Mouse (Mus musculus) MEL (cell line): Measurements from ENCODE around the gene Sec24c. TPM values are rescaled to one million over a fixed set of nuclear protein-coding genes. Genes with fewer than 3 reads are reported as not detected.

Experiments used
- DNase-seq: peaks from one replicate; pipeline ENCODE4 v3.0.0; 2011; ENCODE audit warnings: low read depth, low spot score
- H3K27ac ChIP-seq: 2 replicates; pipeline ENCODE4 v1.5.1; 2012; ENCODE audit warnings: low read depth, mild to moderate bottlenecking, control low read depth, low read length, moderate library complexity; ENCODE audit not compliant: control insufficient read depth
- H3K27me3 ChIP-seq, 2 experiments: fragments of 150-350 bp in 1 of 2; sonication (generic) in 1 of 2; 2 replicates each; pipeline ENCODE4 v1.6.1; 2012; ENCODE audit warnings: low read length in 2 of 2, mild to moderate bottlenecking in 2 of 2, improper control_type of control experiment in 1 of 2, moderate library complexity in 1 of 2; ENCODE audit not compliant: insufficient read depth in 2 of 2, control insufficient read depth in 1 of 2
- H3K36me3 ChIP-seq, 2 experiments: 2 replicates each; pipeline ENCODE4 v1.6.1; 2012 to 2014; ENCODE audit warnings: low read length in 2 of 2, improper control_type of control experiment in 1 of 2, inconsistent platforms in 1 of 2, mild to moderate bottlenecking in 1 of 2; ENCODE audit not compliant: insufficient read depth in 2 of 2, control insufficient read depth in 1 of 2
- H3K4me1 ChIP-seq, 2 experiments: fragments of 150-350 bp in 1 of 2; sonication (generic) in 1 of 2; 2 replicates each; pipeline ENCODE4 v1.6.1; 2012; ENCODE audit warnings: low read length in 2 of 2, improper control_type of control experiment in 1 of 2, mild to moderate bottlenecking in 1 of 2; ENCODE audit not compliant: insufficient read depth in 2 of 2, control insufficient read depth in 1 of 2
- H3K4me3 ChIP-seq, 2 experiments: fragments of 150-350 bp in 1 of 2; sonication (generic) in 1 of 2; 2 replicates each; pipeline ENCODE4 v1.5.1; 2012; ENCODE audit warnings: low read depth in 2 of 2, low read length in 2 of 2, mild to moderate bottlenecking in 2 of 2, moderate library complexity in 2 of 2, control low read depth in 1 of 2, improper control_type of control experiment in 1 of 2; ENCODE audit not compliant: control insufficient read depth in 1 of 2, insufficient read depth in 1 of 2
- H3K79me2 ChIP-seq: 2 replicates; pipeline ENCODE4 v1.6.1; 2012; ENCODE audit warnings: mild to moderate bottlenecking, low read length, moderate library complexity; ENCODE audit not compliant: control insufficient read depth, poor library complexity, insufficient read depth
- H3K9ac ChIP-seq: 2 replicates; pipeline ENCODE4 v1.6.1; 2012; ENCODE audit warnings: low read depth, mild to moderate bottlenecking, control low read depth, low read length, moderate library complexity; ENCODE audit not compliant: control insufficient read depth, poor library complexity, severe bottlenecking
- H3K9me3 ChIP-seq: fragments of 150-350 bp; sonication (generic); replicated peaks from 2 replicates; pipeline ENCODE4 v1.6.1; 2012; ENCODE audit warnings: mild to moderate bottlenecking, low read length, improper control_type of control experiment, moderate library complexity; ENCODE audit not compliant: insufficient read depth
- CHD2 ChIP-seq: IDR thresholded peaks from 2 replicates; pipeline ENCODE4 v1.6.1; 2011; ENCODE audit warnings: low read length, improper control_type of control experiment
- CTCF ChIP-seq, 3 experiments: IDR thresholded peaks in 2 of 3; conservative IDR thresholded peaks in 1 of 3; 2 replicates each; pipeline ENCODE4 v1.5.1; 2011 to 2012; ENCODE audit warnings: low read length in 3 of 3, low read depth in 2 of 3, mild to moderate bottlenecking in 2 of 3, improper control_type of control experiment in 1 of 3, inconsistent platforms in 1 of 3, mixed read lengths in 1 of 3, moderate library complexity in 1 of 3; ENCODE audit not compliant: control insufficient read depth in 1 of 3, insufficient read depth in 1 of 3, poor library complexity in 1 of 3, severe bottlenecking in 1 of 3
- E2F4 ChIP-seq: IDR thresholded peaks from 2 replicates; pipeline ENCODE4 v1.6.1; 2011; ENCODE audit warnings: low read depth, low read length, improper control_type of control experiment, borderline replicate concordance
- ELF1 ChIP-seq: IDR thresholded peaks from 2 replicates; pipeline ENCODE4 v1.6.1; 2014; ENCODE audit warnings: low read depth, mild to moderate bottlenecking, inconsistent platforms, low read length, improper control_type of control experiment, moderate library complexity
- EP300 ChIP-seq, 2 experiments: IDR thresholded peaks; 2 replicates each; pipeline ENCODE4 v1.6.1; 2011; ENCODE audit warnings: improper control_type of control experiment in 2 of 2, low read length in 2 of 2, low read depth in 1 of 2, mild to moderate bottlenecking in 1 of 2
- KAT2A ChIP-seq: conservative IDR thresholded peaks from 2 replicates; pipeline ENCODE4 v1.6.1; 2012; ENCODE audit warnings: low read depth, low read length, improper control_type of control experiment, inconsistent platforms
- MAZ ChIP-seq: IDR thresholded peaks from 2 replicates; pipeline ENCODE4 v1.6.1; 2012; ENCODE audit warnings: low read depth, mild to moderate bottlenecking, inconsistent platforms, low read length, improper control_type of control experiment
- MYB ChIP-seq: IDR thresholded peaks from 2 replicates; pipeline ENCODE4 v1.6.1; 2011; ENCODE audit warnings: mild to moderate bottlenecking, low read depth, low read length, improper control_type of control experiment
- NELFE ChIP-seq: IDR thresholded peaks from 2 replicates; pipeline ENCODE4 v1.6.1; 2011; ENCODE audit warnings: low read depth, low read length, improper control_type of control experiment
- POLR2A ChIP-seq, 2 experiments: IDR thresholded peaks; 2 replicates each; pipeline ENCODE4 v1.6.1; 2011 to 2012; ENCODE audit warnings: low read length in 2 of 2, mild to moderate bottlenecking in 2 of 2, control low read depth in 1 of 2, improper control_type of control experiment in 1 of 2, low read depth in 1 of 2, moderate library complexity in 1 of 2; ENCODE audit not compliant: control insufficient read depth in 1 of 2, insufficient read depth in 1 of 2, poor library complexity in 1 of 2
- POLR2AphosphoS5 ChIP-seq: IDR thresholded peaks from 2 replicates; pipeline ENCODE4 v1.6.1; 2012; ENCODE audit warnings: low read depth, borderline replicate concordance, mild to moderate bottlenecking, inconsistent platforms, low read length, moderate library complexity, mixed read lengths
- RAD21 ChIP-seq: IDR thresholded peaks from 2 replicates; pipeline ENCODE4 v1.6.1; 2011; ENCODE audit warnings: mild to moderate bottlenecking, low read depth, low read length, improper control_type of control experiment
- TAL1 ChIP-seq: IDR thresholded peaks from 2 replicates; pipeline ENCODE4 v1.6.1; 2012; ENCODE audit warnings: mild to moderate bottlenecking, inconsistent platforms, low read length, moderate library complexity, mixed read lengths
- UBTF ChIP-seq: IDR thresholded peaks from 2 replicates; pipeline ENCODE4 v1.6.1; 2012; ENCODE audit warnings: low read depth, mild to moderate bottlenecking, inconsistent platforms, low read length, improper control_type of control experiment, moderate library complexity, borderline replicate concordance; ENCODE audit not compliant: insufficient read depth
- USF1 ChIP-seq: IDR thresholded peaks from 2 replicates; pipeline ENCODE4 v1.6.1; 2014; ENCODE audit warnings: low read depth, mild to moderate bottlenecking, inconsistent platforms, low read length, improper control_type of control experiment, moderate library complexity
- USF2 ChIP-seq, 2 experiments: IDR thresholded peaks; 2 replicates each; pipeline ENCODE4 v1.6.1; 2011 to 2012; ENCODE audit warnings: improper control_type of control experiment in 2 of 2, low read length in 2 of 2, borderline replicate concordance in 1 of 2, inconsistent platforms in 1 of 2, low read depth in 1 of 2, mild to moderate bottlenecking in 1 of 2; ENCODE audit not compliant: insufficient read depth in 1 of 2
- ZMIZ1 ChIP-seq: IDR thresholded peaks from 2 replicates; pipeline ENCODE4 v1.6.1; 2012; ENCODE audit warnings: low read depth, mild to moderate bottlenecking, inconsistent platforms, low read length, improper control_type of control experiment, moderate library complexity
- ZNF384 ChIP-seq: IDR thresholded peaks from 2 replicates; pipeline ENCODE4 v1.6.1; 2012; ENCODE audit warnings: low read depth, mild to moderate bottlenecking, inconsistent platforms, low read length, improper control_type of control experiment
- polyA plus RNA-seq, 2 experiments: library from polyadenylated mRNA; stranded (reverse) in 1 of 2; unstranded in 1 of 2; fragments of >175 nt in 1 of 2; fragments of >200 nt in 1 of 2; gene quantifications; 2 replicates each; pipeline versions ENCODE4 v1.2.1 to v1.2.4; 2012; ENCODE audit warnings: low replicate concordance in 2 of 2, low read depth in 1 of 2; ENCODE audit not compliant: insufficient read length in 2 of 2, insufficient read depth in 1 of 2, missing spikeins in 1 of 2
- total RNA-seq: library from RNA; depleted of rRNA; stranded (reverse); fragments of 300-350 nt; gene quantifications from 2 replicates; pipeline ENCODE4 v1.2.3, GENCODE M21; 2012

The Sec24c gene
- total and polyA plus RNA-seq, 3 experiments, result 83.9 to 263 (median 121) TPM

DNA sequence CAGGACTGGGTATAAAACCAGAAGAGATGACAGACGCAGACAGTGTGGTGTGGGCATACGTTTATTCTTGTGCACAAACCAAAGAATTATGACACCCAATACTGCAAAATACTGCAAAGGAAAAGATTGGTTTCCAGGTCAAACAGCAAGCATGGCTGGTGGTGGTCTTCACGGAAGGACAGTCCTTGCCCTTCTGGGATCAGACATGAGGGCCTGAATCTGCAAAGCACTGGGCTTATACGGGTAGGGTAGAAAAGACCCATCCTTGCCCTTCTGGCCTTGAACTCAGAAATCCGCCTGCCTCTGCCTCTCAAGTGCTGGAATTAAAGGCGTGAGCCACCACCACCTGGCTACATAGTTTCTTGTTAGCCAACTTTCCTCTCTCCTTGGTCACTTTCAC, 15.2 kb upstream of the Sec24c start:
- Histone ChIP-seq H3K4me3 (no peak overlapping the region), H3K36me3 (peaks cover 0 to 3% of the 10 kb centered on the region in 2 experiments; a peak in 1 of 4 replicates), H3K9ac (no peak overlapping the region), H3K27ac (no peak overlapping the region), H3K79me2 (no peaks in the 10 kb centered on the region), H3K4me1 (peaks cover 0 to 15% of the 10 kb centered on the region in 2 experiments; a peak in 2 of 4 replicates), H3K27me3 (peaks cover 0 to 8% of the 10 kb centered on the region in 2 experiments; a peak in 1 of 4 replicates), H3K9me3 (no peaks in the 10 kb centered on the region)
- TF ChIP-seq POLR2A (IDR thresholded peaks at IDR 0.05; ENCODE audit: control insufficient read depth in 1 of 2, insufficient read depth in 1 of 2, low read depth in 1 of 2, low read length in 2 of 2, poor library complexity in 1 of 2) (no peak), TAL1 (no peak), UBTF (no peak), POLR2AphosphoS5 (no peak), E2F4 (no peak), ZNF384 (no peak)
- DNase-seq, result no peak

DNA sequence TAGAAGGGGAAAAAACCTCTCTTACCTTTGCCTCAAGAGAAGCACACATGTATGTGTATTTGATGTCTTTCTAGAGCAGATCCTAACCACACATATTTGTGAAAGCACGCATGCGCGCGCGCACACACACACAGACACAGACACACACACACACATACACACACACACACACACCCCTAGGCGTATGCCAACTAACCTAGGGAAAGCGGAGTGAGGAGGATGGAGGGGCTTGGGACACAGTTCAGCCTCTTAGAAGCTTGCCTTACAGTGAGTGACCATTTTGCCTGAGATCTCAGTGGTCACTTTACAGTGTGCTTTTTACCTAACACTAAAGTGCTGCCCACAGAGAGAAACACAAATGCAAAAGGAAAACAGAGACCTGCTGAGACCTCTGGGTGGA, 14.4 kb upstream of the Sec24c start:
- no peak overlapping the region for H3K4me3 ChIP-seq
- no peak overlapping the region for H3K27ac ChIP-seq
- H3K9me3 ChIP-seq, result no peaks in the 10 kb centered on the region
- H3K9ac ChIP-seq, result no peak overlapping the region
- DNase-seq, result no peak
- TF ChIP-seq MAZ, result no peak
- no peak for TF ChIP-seq CTCF (IDR thresholded peaks at IDR 0.05 in 2 of 3, conservative IDR thresholded peaks at IDR 0.05 in 1 of 3; ENCODE audit: control insufficient read depth in 1 of 3, insufficient read depth in 1 of 3, low read depth in 2 of 3, low read length in 3 of 3, poor library complexity in 1 of 3, severe bottlenecking in 1 of 3)
- TF ChIP-seq RAD21, result no peak
- TF ChIP-seq ZMIZ1, result no peak
- no peak for TF ChIP-seq CHD2
- no peak for TF ChIP-seq USF2 (IDR thresholded peaks at IDR 0.05; ENCODE audit: borderline replicate concordance in 1 of 2, insufficient read depth in 1 of 2, low read depth in 1 of 2, low read length in 2 of 2)
- TF ChIP-seq KAT2A, result no peak
- TF ChIP-seq NELFE, result no peak
- TF ChIP-seq ELF1, result no peak
- no peak for TF ChIP-seq ZNF384
- no peak for TF ChIP-seq EP300 (IDR thresholded peaks at IDR 0.05; ENCODE audit: low read depth in 1 of 2, low read length in 2 of 2)
- no peak for TF ChIP-seq USF1
- TF ChIP-seq MYB, result no peak
- TF ChIP-seq, all 39 proteins: peak for 0
- peaks cover 0 to 12% of the 10 kb centered on the region in 2 experiments; a peak in 1 of 4 replicates for H3K27me3 ChIP-seq
- H3K79me2 ChIP-seq, result no peaks in the 10 kb centered on the region
- no peaks in the 10 kb centered on the region for H3K36me3 ChIP-seq
- peaks cover 0 to 15% of the 10 kb centered on the region in 2 experiments; a peak in 2 of 4 replicates for H3K4me1 ChIP-seq
